Mouse (Mus musculus): ENCODE measurements around the gene 2010109A12Rik. TPM values are rescaled to one million over a fixed set of nuclear protein-coding genes. Genes with fewer than 3 reads are reported as not detected.

2010109A12Rik gene
- 1.1 and 1.3 TPM in 2 replicates for polyA plus RNA-seq (2015; fragmentation: Nextera tagmentation; extraction: Ambion mirVana)

GRCm38 (mm10) chr5:93206109-93207005, at the start of gene 2010109A12Rik, which contains the start of gene Ccni:
2010109A12Rik (plus strand) TSS chr5:93206518.
Ccni (minus strand) TSS chr5:93206495.
- Histone ChIP-seq H3K4me3 (replicated peaks) (peak within 1 kb of the TSS; percentile 91), H3K9ac (peak within 1 kb of the TSS; percentile 96), H3K27me3 (no peaks in the 10 kb centered on the region), H3K4me2 (peak within 1 kb of the TSS; percentile 61), H3K4me1 (replicated peaks) (peaks cover 26% of the 10 kb centered on the region), H3K27ac (replicated peaks) (peak within 1 kb of the TSS; percentile 95), H3K9me3 (replicated peaks) (no peaks in the 10 kb centered on the region), H3K36me3 (replicated peaks) (peaks cover 8% of the 10 kb centered on the region)
- peak; percentile 96 for ATAC-seq (ENCODE audit: insufficient read depth)
- WGBS (ENCODE audit: insufficient replicate concordance) = under 1% methylated on average over 79 of the region's 79 CpGs

- ATAC-seq (ENCODE audit: insufficient read depth) = no peak
- Histone ChIP-seq H3K4me2 (no peak overlapping the region), H3K4me3 (replicated peaks) (no peak overlapping the region), H3K36me3 (replicated peaks) (peaks cover 50% of the 10 kb centered on the region), H3K27me3 (no peaks in the 10 kb centered on the region), H3K9me3 (replicated peaks) (no peaks in the 10 kb centered on the region), H3K27ac (replicated peaks) (no peak overlapping the region), H3K9ac (no peak overlapping the region), H3K4me1 (replicated peaks) (no peaks in the 10 kb centered on the region; the same call in 1 of the 2 replicates)
- 77% methylated on average over 3 of the region's 3 CpGs for WGBS (ENCODE audit: insufficient replicate concordance)
Observed at GRCm38 (mm10) chr5:93163541-93163940, 42.8 kb upstream of the 2010109A12Rik start.

GRCm38 (mm10) chr5:93167919-93168516, 38.3 kb upstream of the 2010109A12Rik start:
- no peak for ATAC-seq (ENCODE audit: insufficient read depth)
- Histone ChIP-seq H3K36me3 (replicated peaks) (peaks cover 57% of the 10 kb centered on the region), H3K4me1 (replicated peaks) (no peaks in the 10 kb centered on the region; the same call in 1 of the 2 replicates), H3K4me3 (replicated peaks) (no peak overlapping the region), H3K9ac (no peak overlapping the region), H3K9me3 (replicated peaks) (no peaks in the 10 kb centered on the region), H3K27me3 (no peaks in the 10 kb centered on the region), H3K27ac (replicated peaks) (no peak overlapping the region), H3K4me2 (no peak overlapping the region)
- 76% methylated on average over 11 of the region's 11 CpGs for WGBS (ENCODE audit: insufficient replicate concordance)

GRCm38 (mm10) chr5:93168654-93169053, 37.7 kb upstream of the 2010109A12Rik start:
- Histone ChIP-seq H3K9me3 (replicated peaks) (no peaks in the 10 kb centered on the region), H3K27ac (replicated peaks) (no peak overlapping the region), H3K4me2 (no peak overlapping the region), H3K27me3 (no peaks in the 10 kb centered on the region), H3K9ac (no peak overlapping the region), H3K4me3 (replicated peaks) (no peak overlapping the region), H3K4me1 (replicated peaks) (no peaks in the 10 kb centered on the region; the same call in 1 of the 2 replicates), H3K36me3 (replicated peaks) (peaks cover 56% of the 10 kb centered on the region)
- ATAC-seq (ENCODE audit: insufficient read depth) = no peak
- WGBS (ENCODE audit: insufficient replicate concordance) = 87% methylated on average over 6 of the region's 6 CpGs

- ATAC-seq (ENCODE audit: insufficient read depth) = no peak
- H3K4me3 ChIP-seq (replicated peaks) = no peak overlapping the region
- no peak overlapping the region for H3K27ac ChIP-seq (replicated peaks)
- no peak overlapping the region for H3K4me2 ChIP-seq
- no peak overlapping the region for H3K9ac ChIP-seq
- H3K4me1 ChIP-seq (replicated peaks) = no peaks in the 10 kb centered on the region; the same call in 1 of the 2 replicates
- no peaks in the 10 kb centered on the region for H3K9me3 ChIP-seq (replicated peaks)
- H3K27me3 ChIP-seq = no peaks in the 10 kb centered on the region
- peaks cover 49% of the 10 kb centered on the region for H3K36me3 ChIP-seq (replicated peaks)
- 89% methylated on average over 15 of the region's 15 CpGs for WGBS (ENCODE audit: insufficient replicate concordance)
Observed at GRCm38 (mm10) chr5:93171420-93171819, 34.9 kb upstream of the 2010109A12Rik start.

- WGBS (ENCODE audit: insufficient replicate concordance) = 77% methylated on average over 6 of the region's 6 CpGs
- no peak for ATAC-seq (ENCODE audit: insufficient read depth)
- Histone ChIP-seq H3K36me3 (replicated peaks) (peaks cover 48% of the 10 kb centered on the region), H3K27me3 (no peaks in the 10 kb centered on the region), H3K4me3 (replicated peaks) (no peak overlapping the region), H3K9ac (no peak overlapping the region), H3K27ac (replicated peaks) (no peak overlapping the region), H3K9me3 (replicated peaks) (no peaks in the 10 kb centered on the region), H3K4me1 (replicated peaks) (no peaks in the 10 kb centered on the region; the same call in 1 of the 2 replicates), H3K4me2 (no peak overlapping the region)
Observed at GRCm38 (mm10) chr5:93172536-93172935, 33.8 kb upstream of the 2010109A12Rik start.

GRCm38 (mm10) chr5:93174675-93175074, 31.6 kb upstream of the 2010109A12Rik start:
- ATAC-seq (ENCODE audit: insufficient read depth) = no peak
- Histone ChIP-seq H3K4me3 (replicated peaks) (no peak overlapping the region), H3K27ac (replicated peaks) (no peak overlapping the region), H3K4me1 (replicated peaks) (no peaks in the 10 kb centered on the region), H3K36me3 (replicated peaks) (peaks cover 38% of the 10 kb centered on the region), H3K9me3 (replicated peaks) (no peaks in the 10 kb centered on the region), H3K9ac (no peak overlapping the region), H3K27me3 (no peaks in the 10 kb centered on the region), H3K4me2 (no peak overlapping the region)
- 72% methylated on average over 6 of the region's 6 CpGs for WGBS (ENCODE audit: insufficient replicate concordance)

- H3K36me3 ChIP-seq (replicated peaks) = peaks cover 41% of the 10 kb centered on the region
- no peak overlapping the region for H3K4me2 ChIP-seq
- ATAC-seq (ENCODE audit: insufficient read depth) = no peak
- no peaks in the 10 kb centered on the region for H3K4me1 ChIP-seq (replicated peaks)
- H3K4me3 ChIP-seq (replicated peaks) = no peak overlapping the region
- no peaks in the 10 kb centered on the region for H3K9me3 ChIP-seq (replicated peaks)
- H3K27ac ChIP-seq (replicated peaks) = no peak overlapping the region
- WGBS (ENCODE audit: insufficient replicate concordance) = 68% methylated on average over 6 of the region's 6 CpGs
- no peak overlapping the region for H3K9ac ChIP-seq
- H3K27me3 ChIP-seq = no peaks in the 10 kb centered on the region
Observed at GRCm38 (mm10) chr5:93178616-93179015, 27.7 kb upstream of the 2010109A12Rik start.

- Histone ChIP-seq H3K9ac (no peak overlapping the region), H3K27ac (replicated peaks) (no peak overlapping the region), H3K36me3 (replicated peaks) (peaks cover 44% of the 10 kb centered on the region), H3K4me1 (replicated peaks) (no peaks in the 10 kb centered on the region), H3K9me3 (replicated peaks) (no peaks in the 10 kb centered on the region), H3K4me3 (replicated peaks) (no peak overlapping the region), H3K27me3 (no peaks in the 10 kb centered on the region), H3K4me2 (no peak overlapping the region)
- no peak for ATAC-seq (ENCODE audit: insufficient read depth)
- 52% methylated on average over 2 of the region's 2 CpGs for WGBS (ENCODE audit: insufficient replicate concordance)
Observed at GRCm38 (mm10) chr5:93180252-93180651, 26.1 kb upstream of the 2010109A12Rik start.

GRCm38 (mm10) chr5:93183311-93183710, 23.0 kb upstream of the 2010109A12Rik start:
- H3K27me3 ChIP-seq = no peaks in the 10 kb centered on the region
- H3K27ac ChIP-seq (replicated peaks) = no peak overlapping the region
- H3K4me1 ChIP-seq (replicated peaks) = no peaks in the 10 kb centered on the region
- no peak overlapping the region for H3K9ac ChIP-seq
- peaks cover 65% of the 10 kb centered on the region for H3K36me3 ChIP-seq (replicated peaks)
- H3K9me3 ChIP-seq (replicated peaks) = no peaks in the 10 kb centered on the region
- 90% methylated on average over 6 of the region's 6 CpGs for WGBS (ENCODE audit: insufficient replicate concordance)
- no peak overlapping the region for H3K4me3 ChIP-seq (replicated peaks)
- ATAC-seq (ENCODE audit: insufficient read depth) = no peak
- no peak overlapping the region for H3K4me2 ChIP-seq

GRCm38 (mm10) chr5:93184548-93184947, 21.8 kb upstream of the 2010109A12Rik start:
- H3K4me1 ChIP-seq (replicated peaks) = no peaks in the 10 kb centered on the region
- no peak for ATAC-seq (ENCODE audit: insufficient read depth)
- 86% methylated on average over 6 of the region's 6 CpGs for WGBS (ENCODE audit: insufficient replicate concordance)
- H3K9me3 ChIP-seq (replicated peaks) = no peaks in the 10 kb centered on the region
- H3K9ac ChIP-seq = no peak overlapping the region
- no peaks in the 10 kb centered on the region for H3K27me3 ChIP-seq
- no peak overlapping the region for H3K4me3 ChIP-seq (replicated peaks)
- H3K36me3 ChIP-seq (replicated peaks) = peaks cover 72% of the 10 kb centered on the region
- H3K27ac ChIP-seq (replicated peaks) = no peak overlapping the region
- H3K4me2 ChIP-seq = no peak overlapping the region

All from liver, embryonic 15.5 days (tissue).